Mouse (Mus musculus): ENCODE measurements around the gene Ghdc.

- TF ChIP-seq CTCF (IDR thresholded peaks at IDR 0.05; ENCODE audit: low read depth, low read length) (no peak), POLR2A (IDR thresholded peaks at IDR 0.05; ENCODE audit: extremely low read depth, insufficient read depth, low read length) (no peak)
Observed at GRCm38 (mm10) chr11:100799426-100799825, 28.7 kb upstream of the Ghdc start.

All from liver, adult 2 months (tissue).